Mouse (Mus musculus) embryonic stem cell, embryonic (primary cell): ENCODE measurements around the gene Wbp1l.

Source experiments
- CTCF ChIA-PET, 4 experiments: fragments of 300-600 bp in 2 of 4; fragments of 350-600 bp in 2 of 4; sonication (Branson Sonifier 250); formaldehyde crosslinking; loops; one replicate each; lab custom pipeline; 2022; ENCODE audit warnings: inconsistent platforms in 2 of 4; lab: Charles Lee
- POLR2A ChIA-PET, 4 experiments: fragments of 300-600 bp in 2 of 4; fragments of 350-600 bp in 2 of 4; sonication (Branson Sonifier 250); formaldehyde crosslinking; loops; one replicate each; lab custom pipeline; 2022; ENCODE audit warnings: antibody characterized with exemption in 4 of 4, inconsistent platforms in 1 of 4; lab: Charles Lee

Wbp1l gene

DNA sequence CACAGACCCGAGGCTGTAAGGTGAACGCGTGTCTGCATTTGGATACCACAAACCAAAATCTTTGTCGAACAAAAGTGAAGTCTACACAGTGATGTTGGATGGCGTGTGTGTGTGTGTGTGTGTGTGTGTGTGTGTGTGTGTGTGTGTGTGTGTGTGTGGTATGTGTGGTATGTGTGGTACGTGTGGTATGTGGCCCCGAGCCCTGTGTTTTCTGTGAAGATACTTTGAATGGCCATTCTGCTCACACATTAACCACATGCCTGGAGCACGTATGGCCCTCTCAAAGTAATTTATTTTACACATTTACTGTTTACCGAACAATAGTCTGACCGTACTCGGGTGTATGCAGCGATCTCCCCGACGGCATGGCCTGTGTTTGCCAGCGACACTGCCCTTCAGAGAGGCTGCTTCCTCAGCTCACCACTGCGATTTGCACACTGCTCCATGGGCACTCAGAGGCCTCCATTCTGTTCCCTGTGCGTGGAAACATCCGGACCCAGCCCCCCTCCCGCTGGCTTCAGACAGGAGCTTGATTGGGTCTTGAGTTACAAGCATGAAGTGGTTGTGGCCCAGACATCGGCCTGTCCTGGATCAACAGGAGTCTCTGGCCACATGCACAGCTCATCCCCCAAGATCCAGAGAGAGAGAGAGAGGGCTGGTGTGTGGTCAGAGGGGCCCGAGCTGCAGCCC is 57.4 kb downstream of the Wbp1l start:
- ChIA-PET CTCF (interaction anchor here in 3 of 4 experiments (0.5 to 0.8 kb wide), 6 partner anchors 24 to 259 kb away, joined by 3 to 6 read pairs (median 3); partner anchors contain the start of gene Sufu (in 1 of the 3)), POLR2A (interaction anchor here in 3 of 4 experiments (0.6 to 2.2 kb wide), 16 partner anchors 9 to 690 kb away, joined by 3 to 13 read pairs (median 4); partner anchors contain the start of genes Ina (in 1 of the 3), Nt5c2 (in 1 of the 3) and Taf5 (in 1 of the 3))

DNA sequence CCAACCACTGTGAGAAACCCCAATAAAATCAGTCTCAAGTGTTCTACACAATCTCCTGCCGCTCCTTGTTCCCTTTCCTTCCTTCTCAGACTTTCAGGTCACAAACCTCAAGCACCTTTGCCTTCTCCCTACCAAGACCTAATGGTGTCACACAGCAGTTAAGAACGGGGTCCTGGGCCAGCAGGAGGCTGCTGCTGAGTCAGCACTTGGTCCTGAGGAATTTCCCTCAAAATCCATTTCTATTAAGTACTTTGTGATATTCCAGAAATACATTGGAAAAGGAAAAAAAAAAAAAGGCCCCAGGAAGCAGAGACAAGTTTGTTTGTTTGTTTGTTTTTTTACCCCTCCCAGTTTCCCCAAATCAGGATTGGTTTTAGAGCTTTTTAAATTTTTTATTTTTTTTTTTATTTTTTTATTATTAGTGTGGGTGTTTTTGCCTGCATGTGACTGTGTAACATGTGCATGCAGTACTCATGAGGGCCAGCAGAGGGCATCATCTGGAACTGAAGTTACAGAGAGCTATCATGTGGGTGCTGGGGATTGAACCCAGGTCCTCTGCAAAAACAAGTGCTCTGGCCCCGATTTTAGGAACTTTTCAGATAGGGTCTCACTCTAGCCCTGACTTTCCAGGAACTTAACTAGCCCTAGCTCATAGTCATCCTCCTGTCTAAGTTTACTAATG is 58.6 kb downstream of the Wbp1l start:
- CTCF ChIA-PET = interaction anchor here (0.5 to 2.2 kb wide), 45 partner anchors 11 to 1532 kb away, joined by 3 to 11 read pairs (median 3); partner anchors contain the start of genes Cyp17a1 (in 2 of the 4), Actr1a (in 1 of the 4) and Sufu (in 1 of the 4)
- POLR2A ChIA-PET = interaction anchor here in 3 of 4 experiments (0.6 to 2.2 kb wide), 22 partner anchors 8 to 687 kb away, joined by 3 to 13 read pairs (median 3); partner anchors contain the start of gene Taf5 (in 1 of the 3)

DNA sequence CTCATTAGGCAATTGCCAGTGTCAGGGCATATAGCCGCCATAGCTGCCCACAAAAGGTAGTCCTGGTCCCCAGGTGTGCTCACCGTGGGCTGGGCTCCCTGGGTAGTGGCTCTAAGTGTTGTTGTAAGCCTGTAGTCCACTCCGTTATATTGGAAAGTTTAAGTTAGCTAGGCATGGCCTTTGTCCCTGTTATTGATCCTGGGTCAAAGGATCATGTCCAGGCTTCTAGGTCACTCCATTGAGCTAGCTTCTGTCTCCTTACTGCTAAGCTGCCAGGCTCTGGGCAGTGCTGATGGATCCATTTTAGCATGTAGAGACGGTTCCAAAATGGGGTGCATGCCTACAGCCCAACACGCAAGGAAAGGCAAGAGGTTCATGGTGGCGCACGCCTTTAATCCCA is 59.5 kb downstream of the Wbp1l start:
- POLR2A ChIA-PET = interaction anchor here in 3 of 4 experiments (0.8 to 2.2 kb wide), 9 partner anchors 9 to 147 kb away, joined by 3 to 13 read pairs (median 4); no protein-coding TSS in a partner anchor
- CTCF ChIA-PET = interaction anchor here (0.5 to 2.2 kb wide), 36 partner anchors 12 to 1188 kb away, joined by 3 to 11 read pairs (median 3); partner anchors contain the start of genes Cyp17a1 (in 2 of the 4), Actr1a (in 1 of the 4) and Sufu (in 1 of the 4)

DNA sequence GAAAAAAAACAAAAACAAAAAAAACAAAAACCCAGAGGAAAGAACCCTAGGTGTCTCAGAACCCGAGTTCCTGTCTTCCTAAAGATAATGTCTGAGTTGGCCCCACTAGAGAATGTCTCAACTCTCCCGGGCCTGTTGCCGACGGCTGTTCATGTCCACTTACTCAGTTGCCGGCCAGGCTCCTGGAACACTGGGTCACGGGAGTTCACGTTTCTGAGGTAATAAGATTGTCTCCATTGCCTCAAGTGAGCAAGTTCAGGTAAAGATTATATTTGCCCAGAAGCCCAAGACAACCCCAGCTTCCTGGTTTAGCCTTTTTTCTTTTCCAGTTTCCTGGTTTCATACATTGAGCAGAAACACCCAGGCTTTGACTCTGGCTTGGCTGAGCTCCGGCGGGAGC is 60.0 kb downstream of the Wbp1l start:
- ChIA-PET CTCF (interaction anchor here in 2 of 4 experiments (0.6 to 2.2 kb wide), 6 partner anchors 9 to 510 kb away, joined by 3 to 10 read pairs (median 4); partner anchors contain the start of gene Actr1a (in 1 of the 2)), POLR2A (interaction anchor here in 2 of 4 experiments (0.5 to 1.9 kb wide), 5 partner anchors 14 to 176 kb away, joined by 3 to 8 read pairs (median 3); partner anchors contain the start of gene Cyp17a1 (in 1 of the 2))

DNA sequence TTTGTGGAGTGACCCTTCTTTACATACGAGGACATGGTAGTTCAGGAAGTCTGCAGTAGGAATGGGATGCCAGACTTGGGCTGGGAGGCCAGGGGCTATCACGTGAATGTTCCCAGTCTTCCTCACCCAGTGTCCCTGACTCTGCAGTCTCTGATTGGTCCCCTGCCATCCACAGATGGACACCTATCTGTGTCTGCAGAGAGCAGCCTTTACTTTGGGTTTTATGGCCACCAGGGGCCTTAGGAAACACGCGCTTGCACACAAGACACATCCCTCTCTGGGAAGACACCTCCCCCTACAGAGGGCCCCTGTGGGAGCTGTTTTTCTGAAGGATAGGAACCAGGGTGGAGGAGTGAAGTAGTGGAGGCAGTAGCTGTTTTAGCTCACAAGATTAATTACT is 62.6 kb downstream of the Wbp1l start:
- POLR2A ChIA-PET = no interaction called here
- CTCF ChIA-PET = no interaction called here

DNA sequence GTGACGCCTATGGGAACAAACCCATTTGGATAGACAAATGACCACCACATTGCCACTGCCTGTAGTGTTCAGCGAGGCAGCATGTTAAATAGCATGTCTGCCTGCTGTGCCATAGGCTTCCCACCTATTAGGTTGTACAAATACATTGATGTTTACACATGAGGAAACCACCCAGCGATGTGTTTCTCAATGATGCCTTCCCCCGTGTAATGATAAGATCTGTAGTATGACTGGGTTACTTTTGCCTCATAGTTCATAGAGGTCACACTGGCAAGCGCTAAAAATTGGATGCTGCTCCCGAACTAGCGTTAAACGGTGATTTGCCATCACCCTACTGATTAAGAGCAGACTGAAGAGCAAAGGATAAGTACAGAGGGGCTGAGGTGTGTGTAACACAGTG is 63.3 kb downstream of the Wbp1l start:
- ChIA-PET POLR2A (no interaction called here), CTCF (interaction anchor here in 1 of 4 experiments (1.2 kb wide), 1 partner anchor 226 kb away, joined by 3 read pairs; no protein-coding TSS in a partner anchor)

DNA sequence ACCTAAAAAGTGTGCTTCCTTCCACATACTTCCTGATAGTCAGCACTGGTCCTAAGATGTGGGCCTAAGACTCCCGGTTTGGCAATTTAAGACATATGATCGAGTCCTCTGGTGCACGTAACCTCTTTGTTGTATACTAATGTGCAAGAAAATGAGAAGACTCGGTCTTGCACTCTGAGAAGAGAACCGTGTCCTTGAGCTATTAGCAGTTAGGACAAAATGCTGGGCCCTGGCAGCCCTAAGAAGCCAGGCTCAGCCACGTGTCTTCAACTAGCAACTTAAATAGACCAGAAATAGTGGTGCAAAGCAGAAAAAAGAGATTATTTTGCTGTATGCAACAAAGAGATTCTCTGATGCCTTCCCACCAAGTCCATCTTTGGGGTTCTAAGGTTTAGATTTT is 63.9 kb downstream of the Wbp1l start:
- POLR2A ChIA-PET = no interaction called here
- CTCF ChIA-PET = interaction anchor here in 1 of 4 experiments (1.2 kb wide), 1 partner anchor 227 kb away, joined by 3 read pairs; no protein-coding TSS in a partner anchor

DNA sequence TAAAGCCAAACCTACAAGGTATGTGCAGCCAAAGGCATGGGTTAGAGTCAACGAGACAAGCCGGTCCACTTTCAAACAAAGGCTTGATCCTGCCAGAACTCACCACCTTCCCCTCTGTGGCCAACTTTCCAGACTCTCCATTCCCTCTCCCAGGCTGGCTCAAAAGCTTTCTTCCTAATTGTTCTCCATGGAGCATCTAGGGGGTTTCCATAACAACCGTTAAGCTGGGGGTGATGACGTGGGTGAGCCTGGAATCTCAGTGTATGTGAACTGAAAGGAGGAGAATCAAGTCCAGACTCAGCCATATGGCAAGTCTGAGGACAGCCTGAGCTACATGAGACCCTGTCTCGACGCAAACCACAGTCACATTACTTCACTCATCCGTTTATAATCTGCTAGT is 66.6 kb downstream of the Wbp1l start:
- ChIA-PET CTCF (no interaction called here), POLR2A (interaction anchor here in 1 of 4 experiments (0.9 to 1.5 kb wide), 2 partner anchors 9 to 20 kb away, joined by 3 to 4 read pairs; no protein-coding TSS in a partner anchor)

DNA sequence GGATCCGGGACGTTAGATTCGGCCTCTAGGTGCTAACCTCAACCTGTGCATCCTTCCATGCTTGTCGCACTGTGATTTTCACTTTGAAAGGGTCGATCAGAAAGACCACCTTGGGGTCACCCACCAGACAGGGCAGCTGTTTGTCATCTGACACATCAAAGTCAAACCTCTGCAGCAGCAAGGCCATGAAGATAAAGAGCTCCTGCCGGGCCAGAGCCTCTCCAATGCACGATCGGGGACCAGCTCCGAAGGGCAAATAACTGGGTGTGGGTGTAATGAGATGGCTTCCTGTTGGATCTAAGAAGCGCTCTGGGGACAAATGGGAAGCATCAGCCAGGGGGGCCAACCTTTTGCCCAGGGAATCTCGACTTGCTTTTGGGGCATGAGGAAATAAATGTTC is 68.4 kb downstream of the Wbp1l start:
- ChIA-PET POLR2A (interaction anchor here in 3 of 4 experiments (0.7 to 1.4 kb wide), 7 partner anchors 10 to 74 kb away, joined by 3 to 4 read pairs (median 3); partner anchors contain the start of gene Wbp1l (in 1 of the 3)), CTCF (interaction anchor here in 1 of 4 experiments (0.9 kb wide), 1 partner anchor 8 kb away, joined by 3 read pairs; no protein-coding TSS in a partner anchor)

DNA sequence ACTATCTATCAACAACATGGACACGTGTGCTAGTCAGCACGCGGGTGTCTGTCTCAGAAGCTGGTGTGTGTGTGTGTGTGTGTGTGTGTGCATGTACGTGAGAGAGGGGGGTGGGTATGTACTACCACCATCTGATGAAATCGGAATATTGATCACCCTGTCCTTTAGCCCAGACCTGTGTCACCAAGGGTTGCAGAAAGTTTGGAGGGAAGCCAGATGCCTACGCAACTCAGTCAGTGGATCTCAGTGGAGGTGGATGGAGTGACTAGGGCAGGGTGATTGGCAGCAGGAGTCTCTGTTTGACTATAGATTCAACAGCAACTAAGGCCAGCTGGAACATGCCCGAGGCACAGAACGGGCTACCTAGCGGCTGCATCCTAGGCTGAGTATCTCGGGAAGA is 69.4 kb downstream of the Wbp1l start:
- POLR2A ChIA-PET = interaction anchor here in 3 of 4 experiments (0.7 to 1.4 kb wide), 5 partner anchors 11 to 73 kb away, joined by 3 to 4 read pairs (median 4); partner anchors contain the start of gene Wbp1l (in 1 of the 3)
- CTCF ChIA-PET = interaction anchor here in 3 of 4 experiments (0.6 to 0.9 kb wide), 4 partner anchors 9 to 30 kb away, joined by 3 to 4 read pairs (median 3); no protein-coding TSS in a partner anchor

DNA sequence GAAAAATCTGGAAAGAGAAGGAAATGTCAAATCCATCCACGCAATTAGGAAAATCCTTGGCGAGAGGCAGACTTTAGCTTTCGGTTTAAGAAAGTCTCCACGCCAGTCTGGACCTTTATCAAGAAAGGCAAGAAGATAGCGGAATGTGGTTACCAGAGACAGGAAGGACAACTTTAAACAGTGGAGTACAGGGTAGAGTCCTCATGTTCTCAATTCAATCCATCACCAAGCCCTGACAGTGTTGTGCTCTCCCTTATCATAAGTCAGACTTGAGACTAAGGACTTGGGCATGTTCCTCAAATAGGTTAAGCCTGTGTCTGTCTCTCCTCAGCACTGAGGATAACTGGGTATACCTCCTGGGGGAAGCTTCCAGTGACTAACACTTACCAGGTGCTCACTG is 70.9 kb downstream of the Wbp1l start:
- ChIA-PET CTCF (interaction anchor here in 2 of 4 experiments (1.4 to 2.1 kb wide), 3 partner anchors 37 to 71 kb away, joined by 3 to 5 read pairs (median 4); partner anchors contain the start of gene As3mt (in 1 of the 2)), POLR2A (interaction anchor here in 1 of 4 experiments (1.3 kb wide), 1 partner anchor 20 kb away, joined by 3 read pairs; the partner anchor contains the start of gene Borcs7)

DNA sequence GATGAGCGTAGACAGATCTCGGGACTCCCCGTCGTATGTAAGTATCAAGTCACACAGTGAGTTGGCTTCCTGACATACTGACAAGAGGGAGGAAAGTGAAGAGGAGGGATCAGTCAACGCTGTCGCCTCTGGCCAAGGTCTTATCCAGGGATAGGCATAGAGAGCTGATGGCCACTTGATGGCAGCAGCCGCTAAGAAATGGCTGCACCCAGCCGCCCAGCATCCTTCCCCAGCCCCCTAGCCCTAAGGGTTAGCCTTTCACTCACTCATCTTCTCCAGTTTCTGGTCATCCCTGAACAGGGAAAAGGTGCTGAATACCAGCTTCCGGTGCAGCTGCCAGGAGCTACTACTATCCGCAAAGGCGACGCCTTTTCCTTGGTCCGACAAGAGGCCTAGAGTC is 71.8 kb downstream of the Wbp1l start:
- CTCF ChIA-PET = interaction anchor here (0.6 to 2.2 kb wide), 23 partner anchors 11 to 205 kb away, joined by 3 to 12 read pairs (median 3); partner anchors contain the start of gene As3mt (in 1 of the 4)
- POLR2A ChIA-PET = interaction anchor here in 2 of 4 experiments (0.8 to 1.0 kb wide), 3 partner anchors 13 to 199 kb away, joined by 3 read pairs; no protein-coding TSS in a partner anchor

DNA sequence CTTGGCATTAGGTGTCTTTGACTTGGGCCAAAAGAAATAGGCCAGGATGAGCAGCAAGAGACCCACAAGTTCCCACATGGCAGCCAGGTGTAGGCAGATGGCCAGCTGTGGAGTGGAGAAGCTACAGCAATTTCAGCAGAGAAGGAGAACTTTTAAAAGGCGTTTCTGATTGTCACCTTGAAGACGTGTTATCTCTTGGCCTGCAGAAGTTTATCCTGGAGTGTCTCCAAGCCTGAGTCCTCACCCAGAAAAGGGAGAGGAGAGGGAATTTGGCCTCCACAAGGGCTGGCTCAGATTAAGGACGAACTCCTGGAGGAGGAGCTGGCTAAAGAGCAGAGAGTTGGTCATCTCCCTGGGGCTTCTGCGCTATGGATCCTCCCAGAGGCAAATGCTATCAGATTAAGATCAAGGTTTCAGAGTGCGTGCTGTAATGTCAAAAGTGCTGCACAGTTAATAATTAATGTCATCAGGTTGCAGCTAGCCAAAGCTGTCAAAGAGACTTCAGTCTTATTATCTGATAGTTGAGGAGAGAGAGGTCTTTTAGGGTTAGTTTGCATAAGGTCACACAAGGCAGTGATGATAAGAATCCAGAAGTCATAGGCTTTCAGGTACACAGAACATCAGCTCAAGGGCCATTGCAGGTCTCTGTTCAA is 74.0 kb downstream of the Wbp1l start, which contains the start of gene Cyp17a1:
TSS of gene Cyp17a1 (minus strand) at position 407 of the 653 bp plus-strand sequence.
- CTCF ChIA-PET = interaction anchor here in 2 of 4 experiments (0.8 to 1.6 kb wide), 3 partner anchors 15 to 60 kb away, joined by 3 to 4 read pairs (median 4); no protein-coding TSS in a partner anchor
- POLR2A ChIA-PET = interaction anchor here in 3 of 4 experiments (0.6 to 1.3 kb wide), 5 partner anchors 8 to 99 kb away, joined by 3 to 5 read pairs (median 4); partner anchors contain the start of genes Borcs7 (in 1 of the 3), Cnnm2 (in 1 of the 3) and Sfxn2 (in 1 of the 3)

DNA sequence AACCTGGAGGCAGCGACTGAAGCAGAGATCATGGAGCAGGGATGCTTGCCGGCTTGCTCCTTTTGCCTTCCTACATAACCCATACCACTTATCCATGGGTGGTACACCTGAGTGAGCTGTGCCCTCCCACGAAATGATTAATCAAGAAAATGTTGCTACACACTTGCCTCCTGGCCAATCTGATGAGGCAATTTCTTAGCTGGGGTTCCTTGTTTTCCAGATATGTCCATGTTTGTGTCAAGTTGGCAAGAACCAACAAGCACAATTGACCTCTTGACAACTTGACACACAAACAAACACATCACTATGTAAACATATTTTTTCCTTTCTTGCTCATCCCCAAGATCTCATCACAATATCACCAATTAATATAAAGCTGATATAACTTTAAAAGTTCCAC is 76.8 kb downstream of the Wbp1l start:
- ChIA-PET POLR2A (interaction anchor here in 1 of 4 experiments (1.3 kb wide), 1 partner anchor 14 kb away, joined by 5 read pairs; the partner anchor contains the start of gene Borcs7), CTCF (interaction anchor here in 1 of 4 experiments (0.6 kb wide), 1 partner anchor 279 kb away, joined by 3 read pairs; no protein-coding TSS in a partner anchor)

DNA sequence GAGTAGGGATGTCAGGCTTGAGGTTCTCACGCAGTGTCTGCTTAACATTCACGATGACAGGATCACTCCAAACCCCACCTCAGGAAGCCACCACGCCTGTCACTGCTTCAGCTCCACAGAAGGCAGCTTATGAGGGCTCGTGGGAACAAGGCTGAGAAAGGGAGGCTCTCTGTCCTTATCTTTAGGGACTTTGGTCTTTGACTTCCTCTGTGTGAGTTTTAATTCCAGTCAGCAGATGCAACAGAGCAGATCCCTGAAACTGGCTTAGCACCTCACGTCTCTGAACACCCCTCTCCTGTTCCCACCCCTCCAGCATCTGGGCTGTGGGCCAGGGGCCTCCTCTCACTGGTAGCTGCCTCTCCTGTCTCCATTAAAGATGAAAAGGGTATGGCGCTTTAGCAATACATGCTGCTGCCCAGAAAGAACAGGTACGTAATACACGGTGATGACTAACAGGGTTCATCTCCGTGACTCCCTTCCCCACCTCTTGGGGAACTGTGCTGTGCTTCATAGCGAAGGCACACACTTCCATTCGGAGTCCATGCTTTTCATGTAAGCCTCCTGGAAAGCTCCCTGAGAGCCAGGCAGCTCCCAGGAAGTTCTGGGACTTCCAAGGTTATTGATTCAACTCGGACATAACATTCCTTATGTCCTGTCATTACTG is 81.0 kb downstream of the Wbp1l start:
- CTCF ChIA-PET = no interaction called here
- POLR2A ChIA-PET = interaction anchor here in 2 of 4 experiments (0.6 to 1.6 kb wide), 2 partner anchors 13 to 75 kb away, joined by 5 to 8 read pairs; no protein-coding TSS in a partner anchor
